Mouse (Mus musculus) kidney, adult 18-20 months (tissue): ENCODE data around the gene Abcd2.

ENCODE experiments used
- DNase-seq: peaks from one replicate; pipeline ENCODE4 v3.0.0; 2021

Abcd2 gene

GRCm38 (mm10) chr15:91191412-91192222, at the start of gene Abcd2:
Gene Abcd2, minus strand, starts transcription at chr15:91191799.
- peak; percentile 53 for DNase-seq

GRCm38 (mm10) chr15:91240683-91241335, 49.2 kb upstream of the Abcd2 start:
- DNase-seq, result no peak

- DNase-seq, result no peak
Measured at GRCm38 (mm10) chr15:91237294-91237693, 45.7 kb upstream of the Abcd2 start.

GRCm38 (mm10) chr15:91206518-91206917, 14.9 kb upstream of the Abcd2 start:
- no peak for DNase-seq

GRCm38 (mm10) chr15:91203521-91203920, 11.9 kb upstream of the Abcd2 start:
- no peak for DNase-seq

- DNase-seq, result no peak
Measured at GRCm38 (mm10) chr15:91202486-91202885, 10.9 kb upstream of the Abcd2 start.

- DNase-seq, result no peak
Measured at GRCm38 (mm10) chr15:91200833-91201232, 9.2 kb upstream of the Abcd2 start.

- no peak for DNase-seq
Measured at GRCm38 (mm10) chr15:91199256-91199905, 7.8 kb upstream of the Abcd2 start, which contains the start of gene CN725425. Gene CN725425, plus strand, starts transcription at chr15:91199494.

GRCm38 (mm10) chr15:91192223-91192598, 612 bp upstream of the Abcd2 start:
- DNase-seq, result no peak

- DNase-seq, result no peak
Measured at GRCm38 (mm10) chr15:91190519-91191207, 936 bp downstream of the Abcd2 start.

- DNase-seq, result no peak
Measured at GRCm38 (mm10) chr15:91190026-91190425, 1.6 kb downstream of the Abcd2 start.

- no peak for DNase-seq
Measured at GRCm38 (mm10) chr15:91186358-91186757, 5.2 kb downstream of the Abcd2 start.

GRCm38 (mm10) chr15:91179911-91180622, 11.5 kb downstream of the Abcd2 start:
- DNase-seq, result no peak

- no peak for DNase-seq
Measured at GRCm38 (mm10) chr15:91178656-91179314, 12.8 kb downstream of the Abcd2 start.

GRCm38 (mm10) chr15:91172193-91172592, 19.4 kb downstream of the Abcd2 start:
- no peak for DNase-seq

- DNase-seq, result no peak
Measured at GRCm38 (mm10) chr15:91171332-91171731, 20.3 kb downstream of the Abcd2 start.

GRCm38 (mm10) chr15:91170602-91171328, 20.8 kb downstream of the Abcd2 start:
- no peak for DNase-seq

- no peak for DNase-seq
Measured at GRCm38 (mm10) chr15:91167850-91168562, 23.6 kb downstream of the Abcd2 start.

GRCm38 (mm10) chr15:91165021-91165420, 26.6 kb downstream of the Abcd2 start:
- DNase-seq, result peak; percentile 5

GRCm38 (mm10) chr15:91163454-91163853, 28.1 kb downstream of the Abcd2 start:
- DNase-seq, result no peak
